Mouse (Mus musculus): ENCODE data around the gene Gm47791.
A peak's percentile ranks its signal among the peaks of the same experiment; 100 is the strongest.

Gm47791 gene

DNA sequence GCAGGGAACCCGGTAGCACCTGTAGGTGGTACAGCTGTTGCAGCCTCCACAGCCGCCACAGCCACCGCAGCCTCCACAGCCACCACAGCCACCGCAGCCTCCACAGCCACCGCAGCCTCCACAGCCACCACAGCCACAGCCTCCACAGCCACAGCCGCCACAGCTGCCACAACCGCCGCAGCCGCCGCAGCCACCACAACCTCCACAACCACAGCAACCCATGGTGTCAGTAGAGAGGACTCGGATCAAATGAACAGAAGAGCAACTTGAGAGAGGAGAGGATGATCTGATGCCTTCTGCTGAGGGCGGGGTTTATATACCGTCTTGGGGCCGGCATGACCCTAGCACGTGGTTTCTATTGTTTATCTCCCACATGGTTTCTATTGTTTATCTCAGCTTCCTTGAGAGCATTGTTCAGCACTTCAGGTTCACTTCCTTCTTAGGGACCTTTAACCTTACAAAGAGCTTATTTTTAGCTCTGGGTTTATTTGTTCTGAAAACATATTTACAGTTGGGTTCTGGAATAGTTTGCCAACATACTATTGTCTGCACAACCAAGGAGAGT lies at the start of gene Gm47791:
Gm47791 (minus strand) TSS at position 222 of the 565 bp plus-strand sequence.
- DNase-seq (ENCODE audit: low spot score), result peak; percentile 9

DNA sequence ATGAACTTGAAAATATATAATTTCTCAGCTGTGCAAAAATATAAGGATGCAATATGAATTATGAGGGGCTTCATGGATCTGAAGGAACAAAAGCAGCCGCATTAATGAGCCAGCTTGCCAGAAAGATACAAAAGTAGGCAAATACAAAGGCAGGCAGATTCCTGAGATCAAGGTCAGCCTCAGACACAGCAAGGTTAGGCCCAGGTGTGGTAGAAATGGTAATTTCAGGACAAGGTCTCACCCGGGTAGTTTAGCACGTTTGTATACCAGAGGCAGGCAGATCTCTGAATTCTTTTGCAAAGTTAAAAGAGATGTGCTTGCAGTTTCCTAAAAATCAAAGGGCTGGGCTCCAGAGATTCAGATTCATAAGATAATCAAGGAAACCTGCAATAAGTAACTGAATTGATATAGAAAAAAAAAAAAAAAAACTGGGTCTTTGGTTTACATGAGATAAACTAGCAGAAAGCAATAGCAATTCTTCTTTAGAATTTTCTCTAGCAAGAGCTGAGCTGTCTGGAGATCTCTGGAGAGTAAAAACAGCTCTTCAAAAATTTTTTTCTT lies 49.7 kb upstream of the Gm47791 start:
- no peak for DNase-seq (ENCODE audit: low spot score)

DNA sequence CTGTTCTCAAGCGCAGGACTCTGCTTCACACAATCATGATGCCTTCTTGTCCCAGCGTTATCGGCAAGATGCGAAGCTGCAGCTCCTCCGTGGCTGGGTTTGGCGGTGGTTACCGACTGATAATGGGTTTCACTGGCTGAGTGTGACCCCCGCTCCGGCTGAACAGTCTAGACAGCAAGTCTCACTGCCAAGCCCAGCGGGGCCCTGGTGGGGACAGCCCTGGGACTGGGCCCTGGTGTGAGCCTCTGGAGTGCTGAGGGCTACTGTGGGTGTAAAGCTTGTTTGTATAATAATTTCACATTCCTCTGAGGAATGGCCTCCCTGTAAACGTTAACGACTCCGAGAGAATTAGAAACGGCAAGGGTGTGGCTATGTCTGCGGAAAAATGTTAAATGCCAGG lies 49.1 kb upstream of the Gm47791 start:
- DNase-seq (ENCODE audit: low spot score), result no peak

DNA sequence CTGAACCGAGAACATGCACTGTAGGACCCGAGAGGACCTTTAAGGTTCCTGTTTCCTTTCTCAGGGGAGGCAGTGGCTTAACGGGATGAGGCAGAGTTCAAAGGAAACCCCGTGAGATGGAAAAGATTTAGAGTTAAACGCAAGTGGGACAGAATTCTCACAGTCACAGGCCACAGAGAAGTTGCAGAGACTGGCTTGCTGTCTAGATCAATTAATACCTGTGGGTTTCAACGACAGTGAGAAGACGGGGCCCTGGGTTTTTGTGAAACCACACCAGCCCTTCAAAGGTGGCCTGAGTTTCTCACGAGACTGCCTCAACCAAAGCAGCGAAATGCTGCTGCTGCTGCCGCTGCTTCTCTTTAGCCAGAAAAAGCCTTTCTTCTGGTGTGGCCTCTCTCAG lies 48.3 kb upstream of the Gm47791 start:
- no peak for DNase-seq (ENCODE audit: low spot score)

DNA sequence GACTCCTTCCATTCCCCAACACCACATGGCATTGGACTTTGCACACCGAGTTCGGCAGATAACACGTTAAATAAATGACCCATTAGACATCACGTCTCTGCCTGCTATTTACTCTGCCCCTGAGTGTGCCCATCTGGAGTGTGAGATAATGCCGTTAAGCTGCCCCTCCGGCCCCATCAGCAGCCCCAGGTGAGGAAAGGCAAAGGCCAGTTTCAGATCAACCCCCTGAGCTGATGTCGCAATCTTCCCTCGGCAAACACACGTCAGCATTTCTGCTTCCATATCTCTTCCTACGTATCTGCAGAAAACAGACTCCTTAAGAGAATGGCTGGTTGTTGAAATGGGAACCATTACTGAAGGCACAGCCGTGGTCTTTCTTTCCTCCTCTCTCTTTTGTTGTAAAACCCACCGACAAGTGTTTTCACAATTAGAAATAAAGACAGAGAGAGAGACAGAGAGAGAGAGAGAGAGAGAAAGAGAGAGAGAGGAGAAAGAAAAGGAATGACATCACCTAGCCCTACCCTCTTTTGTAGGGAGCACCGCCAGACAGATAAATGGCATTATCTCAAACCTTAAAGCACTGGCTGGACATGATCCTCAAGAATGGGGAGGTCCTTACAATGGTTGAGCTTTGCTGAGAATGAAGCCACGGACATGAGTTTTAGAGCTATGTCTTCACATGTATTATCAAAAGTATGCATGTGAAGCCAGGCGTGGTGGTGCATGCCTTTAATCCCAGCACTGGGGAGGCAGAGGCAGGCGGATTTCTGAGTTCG lies 45.1 kb upstream of the Gm47791 start:
- no peak for DNase-seq (ENCODE audit: low spot score)

DNA sequence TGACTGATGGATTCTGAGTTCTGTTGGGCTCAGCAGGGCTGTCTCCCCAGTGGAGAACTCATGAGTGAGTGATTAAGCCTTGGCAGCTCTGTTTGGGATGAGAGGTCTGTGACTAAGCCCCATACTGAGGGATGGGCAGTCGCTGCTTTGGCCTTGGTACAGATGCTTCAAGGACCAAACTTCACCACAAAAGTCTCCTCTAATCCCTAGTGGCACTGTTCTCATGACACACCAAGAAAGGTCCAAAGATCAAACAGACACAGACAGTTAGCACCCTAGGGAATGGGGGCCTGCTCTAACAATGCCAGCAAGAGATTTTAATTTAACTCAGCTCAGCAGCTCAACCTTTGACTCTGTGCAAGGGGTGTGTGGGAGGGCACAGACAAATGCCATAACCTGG lies 40.7 kb upstream of the Gm47791 start:
- no peak for DNase-seq (ENCODE audit: low spot score)

DNA sequence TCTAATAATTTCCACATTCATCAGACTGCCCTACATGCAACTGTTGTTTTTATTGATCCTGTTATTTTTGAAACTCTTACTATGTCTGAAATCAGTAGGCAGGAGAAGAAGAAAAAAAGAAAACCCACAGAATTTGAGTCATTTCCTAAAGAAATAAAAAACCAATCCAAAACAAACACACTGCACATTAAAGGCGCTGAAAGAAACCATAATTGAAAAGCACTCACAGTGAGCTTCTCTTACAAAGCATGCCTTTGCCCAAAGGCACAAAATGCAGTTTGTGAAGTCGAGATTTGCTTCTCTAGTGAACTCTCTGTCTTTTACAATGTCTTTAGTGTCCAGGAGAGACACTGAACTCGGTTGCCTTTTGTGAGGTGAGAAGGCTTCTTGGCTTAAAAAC lies 37.5 kb upstream of the Gm47791 start:
- no peak for DNase-seq (ENCODE audit: low spot score)

DNA sequence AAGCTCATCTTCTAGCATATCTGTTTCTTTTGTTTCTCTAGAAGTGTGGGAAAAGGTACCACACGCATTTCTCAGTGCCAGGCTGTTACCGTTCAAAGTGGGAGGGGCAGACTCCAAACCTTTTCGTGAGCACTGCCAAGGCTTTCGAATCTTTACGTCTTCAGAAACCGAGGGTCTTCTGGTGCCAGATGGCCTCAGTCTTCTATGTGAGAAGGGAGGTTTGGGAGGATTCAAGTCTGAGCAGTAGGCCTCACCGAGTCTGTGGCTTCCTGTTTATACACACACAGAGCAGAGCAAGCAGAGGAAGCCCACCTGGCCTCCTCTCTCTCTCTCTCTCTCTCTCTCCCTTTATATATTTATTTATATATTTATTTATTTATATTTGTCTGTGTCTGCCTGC lies 36.2 kb upstream of the Gm47791 start:
- DNase-seq (ENCODE audit: low spot score), result no peak

DNA sequence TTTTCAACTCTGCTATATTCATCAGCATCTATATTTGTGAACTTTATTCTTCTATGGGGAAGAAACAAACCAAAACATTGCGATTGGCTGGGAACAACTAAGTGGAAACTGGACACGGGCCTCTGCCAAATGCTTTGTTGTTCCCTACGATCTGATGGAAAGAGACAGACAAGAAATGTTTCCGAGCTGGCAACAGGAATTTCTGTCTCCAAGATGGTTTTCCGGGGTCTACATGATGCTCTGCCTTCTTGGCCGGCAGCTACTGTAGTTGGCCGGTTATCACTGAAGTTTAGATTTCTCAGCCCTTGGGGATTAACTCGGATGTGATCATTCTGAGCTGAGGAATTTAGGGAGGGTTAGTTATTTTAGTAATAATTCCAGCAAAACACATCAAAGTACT lies 35.3 kb upstream of the Gm47791 start:
- DNase-seq (ENCODE audit: low spot score), result no peak

DNA sequence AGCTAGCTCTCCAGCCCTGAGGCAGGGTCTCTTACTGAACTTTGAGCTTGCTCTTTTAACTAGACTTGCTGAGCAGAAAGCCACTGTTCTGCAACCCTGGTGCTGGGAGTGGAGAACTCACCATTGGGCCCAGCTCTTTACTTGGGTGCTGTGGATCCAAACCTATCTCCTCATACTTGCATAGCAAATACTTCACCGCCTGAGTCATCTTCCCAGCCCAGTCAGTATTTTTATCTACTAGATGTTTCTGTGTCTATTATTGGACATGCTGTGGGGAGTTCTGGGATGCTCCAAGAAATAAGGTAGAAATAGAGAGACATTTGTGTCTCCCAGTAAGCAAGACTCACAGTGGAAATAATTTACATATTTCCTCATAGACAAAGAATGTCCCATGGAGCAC lies 33.0 kb upstream of the Gm47791 start:
- DNase-seq (ENCODE audit: low spot score), result no peak

DNA sequence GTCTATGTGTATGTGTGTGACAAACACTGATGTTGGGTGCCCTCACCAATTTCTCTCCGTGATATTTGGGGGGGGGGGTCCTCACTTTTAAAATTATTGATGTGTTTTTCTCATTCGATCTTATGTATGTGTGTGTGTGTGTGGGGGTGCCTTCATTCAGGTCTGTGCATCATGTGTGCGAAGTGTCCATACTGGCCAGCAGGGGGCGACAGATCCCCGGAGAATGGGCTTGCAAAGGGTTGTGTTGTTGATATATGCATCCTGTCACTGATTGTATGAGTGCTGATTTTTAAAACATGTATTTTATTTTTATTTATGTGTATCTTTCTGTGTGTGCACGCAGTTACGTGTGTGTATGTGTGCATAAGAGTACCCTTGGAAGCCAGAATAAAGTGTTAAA lies 32.6 kb upstream of the Gm47791 start:
- DNase-seq (ENCODE audit: low spot score), result no peak

DNA sequence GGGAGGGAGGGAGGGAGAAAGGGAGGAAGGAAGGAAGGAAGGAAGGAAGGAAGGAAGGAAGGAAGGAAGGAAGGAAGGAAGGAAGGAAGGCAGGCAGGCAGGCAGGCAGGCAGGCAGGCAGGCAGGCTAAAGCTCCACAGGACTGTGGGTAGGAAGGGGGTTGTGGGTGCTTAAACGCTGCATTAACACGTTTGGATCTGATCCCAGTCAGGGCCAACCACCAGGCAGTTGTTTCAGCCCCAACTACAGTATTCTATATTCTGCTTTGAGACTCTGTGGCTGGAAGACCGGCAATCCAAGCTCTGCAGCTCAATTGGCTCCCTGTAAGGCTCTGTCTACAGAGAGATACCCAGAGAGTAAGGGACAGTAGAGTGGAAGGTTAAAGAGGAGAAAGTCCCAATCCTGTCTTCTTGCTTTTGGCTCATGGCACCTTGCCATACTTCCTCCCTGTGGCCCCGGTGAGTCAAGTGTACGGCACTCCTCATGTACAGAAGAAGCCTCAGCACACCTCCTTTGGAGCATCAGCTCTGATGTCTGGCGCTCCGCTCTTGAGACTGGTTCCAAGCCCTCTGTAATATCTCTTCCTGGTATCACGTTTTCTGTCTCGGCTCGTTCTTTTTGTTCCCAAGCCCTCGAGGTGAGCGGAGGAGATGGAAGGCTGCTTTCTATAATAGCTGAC lies 30.2 kb upstream of the Gm47791 start:
- DNase-seq (ENCODE audit: low spot score), result no peak

DNA sequence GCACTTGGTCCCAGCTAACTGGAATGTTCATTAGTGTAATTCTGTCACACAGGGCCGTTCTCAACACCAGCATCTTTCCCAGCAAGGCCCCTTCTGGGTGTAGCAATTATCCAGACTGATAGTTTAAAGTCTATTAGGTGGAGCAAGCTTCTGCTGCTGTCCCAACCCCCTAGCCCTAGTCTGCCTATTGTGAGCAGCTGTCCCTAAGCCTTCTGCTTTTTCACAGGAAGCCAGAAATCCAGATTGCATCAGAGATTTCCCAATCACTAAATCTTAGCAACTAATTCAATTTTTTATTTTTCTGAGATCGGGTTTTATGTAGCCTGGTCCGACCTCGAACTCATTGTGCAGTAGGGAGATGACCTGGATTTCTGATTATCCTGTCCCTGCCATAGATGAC lies 27.9 kb upstream of the Gm47791 start:
- no peak for DNase-seq (ENCODE audit: low spot score)

DNA sequence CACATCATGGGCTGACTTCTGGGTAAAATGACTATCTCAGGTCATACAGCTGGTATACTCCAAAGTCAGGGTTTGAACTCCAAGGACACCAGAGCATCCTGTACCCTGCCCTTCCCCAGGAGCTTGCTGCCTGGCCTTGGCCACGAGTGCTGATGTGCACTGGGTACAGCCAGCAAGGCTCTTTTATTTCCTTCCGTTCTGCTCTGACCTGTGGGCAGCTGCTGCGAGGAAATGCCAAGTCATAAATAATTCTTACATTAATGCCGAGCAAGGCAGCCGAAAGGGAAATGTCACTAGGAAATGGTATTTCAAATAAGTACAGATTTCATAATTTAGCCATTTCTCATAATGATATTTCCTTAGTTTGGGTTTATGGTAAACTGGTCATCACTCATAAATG lies 27.3 kb upstream of the Gm47791 start:
- DNase-seq (ENCODE audit: low spot score), result no peak

DNA sequence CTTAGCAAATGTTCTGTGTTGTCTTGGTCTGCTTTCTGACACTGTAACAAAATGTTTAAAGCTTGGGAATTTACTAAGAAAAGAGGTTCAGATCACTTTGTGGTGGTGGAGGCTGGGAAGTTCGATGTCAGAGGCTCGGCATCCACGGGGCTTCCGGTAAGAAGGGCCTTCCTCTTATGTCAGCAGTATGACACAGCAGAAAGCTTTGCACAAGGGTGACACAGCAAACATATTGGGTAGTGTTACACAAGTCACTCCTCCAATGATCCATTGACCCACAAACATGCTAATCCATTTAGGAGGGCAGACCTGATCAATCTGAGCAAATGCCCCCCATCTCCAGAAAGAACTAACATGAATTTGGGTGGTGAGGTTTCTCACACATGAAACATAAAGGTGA lies 26.0 kb upstream of the Gm47791 start:
- no peak for DNase-seq (ENCODE audit: low spot score)

DNA sequence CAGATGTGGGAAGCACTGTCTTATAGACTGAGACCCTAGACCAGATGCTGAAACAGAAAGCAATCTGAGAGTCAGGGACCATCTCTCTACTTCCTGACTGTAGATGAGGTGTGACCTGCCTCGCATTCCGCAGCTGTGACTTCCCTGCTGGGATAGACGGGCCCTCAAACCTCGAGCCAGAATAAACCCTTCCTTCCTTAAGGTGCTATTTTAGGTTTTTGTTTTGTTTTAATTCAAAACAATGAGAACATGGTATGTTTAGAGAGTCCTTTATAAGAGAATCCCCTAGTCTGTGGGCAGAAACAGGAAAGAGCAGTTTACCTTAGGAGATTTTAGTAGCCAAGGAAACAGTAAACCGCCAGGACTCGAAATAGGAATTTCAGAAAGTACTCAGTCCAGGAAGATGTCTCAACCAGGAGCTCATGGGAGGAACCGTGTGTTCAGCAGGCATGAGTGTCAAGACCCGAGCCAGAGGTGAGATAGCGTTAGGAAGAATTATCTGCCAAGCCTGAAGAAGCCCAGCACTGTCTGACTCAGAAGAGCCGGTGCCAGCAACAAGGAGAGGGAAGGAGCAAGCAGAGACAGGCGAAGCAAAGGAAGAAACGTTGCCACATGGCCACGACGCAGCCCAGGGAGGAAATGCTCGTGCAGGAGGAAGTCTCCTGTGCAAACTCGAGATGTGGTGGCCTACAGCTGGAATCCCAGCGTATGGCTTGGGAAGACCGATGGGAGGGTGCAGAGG lies 24.8 kb upstream of the Gm47791 start:
- no peak for DNase-seq (ENCODE audit: low spot score)

DNA sequence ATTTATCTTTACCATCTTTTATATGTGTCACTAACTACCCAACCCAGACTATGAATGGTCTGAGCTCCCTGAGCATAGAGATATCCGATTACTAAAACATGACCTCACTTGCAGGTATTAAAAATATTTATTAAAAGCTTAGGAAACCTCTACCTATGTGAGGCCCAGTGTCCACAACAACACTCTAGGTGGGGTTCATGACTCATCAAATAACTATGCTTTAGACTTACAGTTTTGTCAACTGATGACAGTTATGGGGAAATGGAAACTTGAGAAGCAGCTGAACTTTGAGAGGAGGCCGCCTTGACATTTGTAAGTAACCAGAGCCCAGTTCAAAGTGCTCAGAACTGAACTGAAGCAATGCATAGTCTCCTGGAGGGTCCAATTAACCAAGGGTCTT lies 24.2 kb upstream of the Gm47791 start:
- DNase-seq (ENCODE audit: low spot score), result no peak

DNA sequence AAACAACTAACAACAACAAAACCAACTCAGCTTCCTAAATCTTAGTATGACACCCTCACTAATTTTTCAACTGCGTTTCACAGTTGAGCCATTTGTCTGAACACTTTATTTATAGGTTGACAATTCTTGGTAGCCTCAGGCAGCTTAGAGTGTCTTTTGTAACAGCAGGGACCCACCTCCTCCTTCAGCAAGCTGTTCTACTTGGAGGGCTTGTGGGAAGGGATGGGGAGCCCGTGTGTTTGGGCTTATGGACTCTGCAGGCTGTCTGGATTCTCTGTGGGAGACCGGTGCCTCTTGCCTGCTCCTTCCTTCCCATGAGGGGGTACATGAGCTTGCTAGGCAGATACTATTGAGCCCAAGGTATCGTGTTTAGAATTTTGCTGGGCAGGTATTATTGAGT lies 22.9 kb upstream of the Gm47791 start:
- no peak for DNase-seq (ENCODE audit: low spot score)

DNA sequence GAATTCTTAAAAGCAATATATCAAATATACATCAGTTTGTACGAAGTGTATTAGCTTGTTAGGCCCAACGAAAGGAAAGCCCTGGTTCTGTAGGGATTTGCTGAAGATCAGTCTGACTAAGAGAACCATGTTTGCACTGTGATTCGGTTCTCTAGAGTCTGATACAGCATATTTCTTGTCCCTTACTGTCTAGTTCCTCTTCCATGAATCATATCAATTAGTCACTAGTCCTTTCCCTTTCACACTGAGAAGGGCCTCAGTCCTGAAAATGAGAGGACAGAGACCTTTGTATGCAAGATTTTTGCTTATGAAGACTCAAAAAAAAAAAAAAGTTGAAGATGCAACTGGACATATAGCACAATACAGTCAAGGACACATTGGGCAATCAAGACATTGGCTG lies 22.1 kb upstream of the Gm47791 start:
- DNase-seq (ENCODE audit: low spot score), result no peak

DNA sequence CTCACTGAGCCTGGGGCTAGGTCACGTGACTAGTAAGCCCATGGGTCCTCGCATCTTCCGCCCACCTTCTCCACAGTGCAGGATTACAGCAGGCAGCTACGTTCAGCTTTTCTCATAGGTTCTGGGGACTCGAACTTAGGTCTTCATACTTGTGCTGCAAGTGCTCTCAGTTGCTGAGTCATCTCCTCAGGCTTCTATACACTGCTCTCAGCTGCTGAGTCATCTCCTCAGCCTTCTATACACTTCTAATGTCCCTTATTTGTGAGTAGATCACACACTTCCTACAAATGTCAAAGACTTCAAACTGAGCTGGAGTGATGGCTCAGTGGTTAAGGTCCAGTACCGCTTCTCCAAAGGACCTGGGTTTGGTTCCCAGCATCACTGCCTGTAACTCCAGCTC lies 21.2 kb upstream of the Gm47791 start:
- DNase-seq (ENCODE audit: low spot score), result no peak

DNA sequence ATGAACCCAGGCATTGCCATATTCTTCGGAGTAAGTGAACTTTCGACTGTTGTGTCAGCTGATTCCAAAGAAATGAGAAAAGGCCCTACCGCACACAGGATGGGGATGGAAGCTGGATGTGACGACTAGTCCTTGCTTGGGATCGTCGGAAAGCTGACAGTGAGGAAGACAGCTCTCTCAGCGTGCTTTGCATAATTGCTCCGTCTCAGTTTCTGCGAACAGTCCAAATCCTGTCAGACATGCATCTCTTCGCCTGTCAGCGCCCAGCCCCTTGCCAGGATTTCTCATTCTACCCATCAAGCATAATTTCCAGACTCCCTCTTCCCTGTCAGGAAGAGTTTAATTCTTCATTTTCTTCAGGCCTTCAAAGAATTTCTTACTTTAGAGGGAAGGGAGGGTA lies 20.1 kb upstream of the Gm47791 start:
- DNase-seq (ENCODE audit: low spot score), result no peak

DNA sequence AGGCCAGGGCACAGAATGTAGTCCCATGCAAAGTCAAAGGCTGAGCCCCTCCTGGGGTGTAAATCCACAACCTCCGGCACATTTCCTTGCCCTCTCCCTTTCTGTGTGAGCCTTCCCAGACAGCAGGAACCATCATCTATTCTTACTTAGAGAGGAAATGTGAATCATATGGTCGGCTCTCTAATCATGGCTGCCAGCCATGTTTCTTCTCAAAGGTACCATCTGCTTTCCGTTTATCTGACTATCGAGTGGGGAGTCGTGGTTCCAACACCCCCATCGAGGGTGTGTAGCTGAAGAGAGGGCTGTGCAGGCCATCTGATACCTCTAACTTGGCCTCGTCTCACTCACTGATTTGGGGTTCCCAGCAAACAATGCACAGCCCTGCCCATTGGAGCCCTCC lies 17.0 kb upstream of the Gm47791 start:
- DNase-seq (ENCODE audit: low spot score), result no peak

DNA sequence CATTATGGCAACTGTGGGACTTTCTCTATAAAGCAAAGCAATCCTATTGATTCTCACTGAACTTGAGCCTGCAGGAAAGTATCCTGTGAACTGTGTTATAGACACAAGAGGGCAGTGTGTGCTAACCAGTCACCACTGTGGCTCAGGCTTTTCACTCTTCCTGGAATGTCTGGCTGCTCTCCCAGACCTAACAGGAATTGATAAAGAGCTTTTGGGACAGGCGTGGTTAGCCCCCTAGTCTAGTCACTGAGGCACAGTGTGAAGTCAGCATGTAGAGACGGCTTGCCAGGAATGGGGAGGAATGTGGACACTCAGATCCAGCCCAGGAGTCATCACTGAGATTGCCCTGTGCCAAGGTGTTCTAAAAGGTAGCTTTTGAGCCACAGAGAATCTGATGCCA lies 16.4 kb upstream of the Gm47791 start:
- DNase-seq (ENCODE audit: low spot score), result peak; percentile 41
